Mouse (Mus musculus): ENCODE measurements at regions not wholly inside any gene's neighbourhood (a gene's known extent, or its start where the extent isn't known, plus 50 kb on each side); places are given as distances from the start of the nearest gene placed in this dataset.

DNA sequence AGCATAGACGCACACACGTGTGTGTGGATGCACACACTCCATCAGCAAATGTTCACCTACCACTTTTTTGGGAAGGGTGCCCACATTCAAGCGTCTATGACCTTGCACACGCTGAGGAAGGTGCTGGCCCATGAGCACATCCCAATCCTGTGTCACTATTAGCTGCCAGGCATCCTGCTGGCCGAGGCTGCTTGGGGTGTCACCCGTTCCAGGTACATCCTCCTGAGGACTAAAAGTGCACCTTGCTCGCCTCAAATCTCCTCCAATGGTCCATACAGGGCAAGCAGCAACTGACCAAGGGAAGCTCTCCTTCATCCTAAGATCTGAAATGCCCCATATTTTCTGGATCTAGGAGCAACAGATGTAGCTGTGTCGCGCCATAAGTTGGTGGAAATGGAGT lies 156.3 kb upstream of the Spred2 start:
- DNase-seq, result no peak

DNA sequence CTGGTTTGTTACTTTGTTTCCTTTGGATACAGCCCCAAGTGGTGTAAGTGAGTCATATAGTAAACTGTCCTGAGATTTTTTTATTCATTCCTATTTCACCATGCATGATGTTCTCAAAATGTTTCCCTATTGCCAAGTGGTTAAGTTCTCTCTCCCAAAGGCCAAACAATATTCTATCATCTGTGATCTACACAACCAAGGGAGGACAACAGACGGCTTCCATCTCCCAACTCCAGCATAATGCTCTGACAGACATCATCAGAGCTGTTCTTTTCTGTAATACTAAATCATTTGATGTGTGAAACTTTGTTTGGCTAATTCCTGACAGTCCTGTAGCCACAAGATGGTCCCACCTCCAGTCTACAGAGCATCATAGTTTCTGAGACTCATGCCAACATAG lies 155.2 kb upstream of the Spred2 start:
- no peak for DNase-seq

DNA sequence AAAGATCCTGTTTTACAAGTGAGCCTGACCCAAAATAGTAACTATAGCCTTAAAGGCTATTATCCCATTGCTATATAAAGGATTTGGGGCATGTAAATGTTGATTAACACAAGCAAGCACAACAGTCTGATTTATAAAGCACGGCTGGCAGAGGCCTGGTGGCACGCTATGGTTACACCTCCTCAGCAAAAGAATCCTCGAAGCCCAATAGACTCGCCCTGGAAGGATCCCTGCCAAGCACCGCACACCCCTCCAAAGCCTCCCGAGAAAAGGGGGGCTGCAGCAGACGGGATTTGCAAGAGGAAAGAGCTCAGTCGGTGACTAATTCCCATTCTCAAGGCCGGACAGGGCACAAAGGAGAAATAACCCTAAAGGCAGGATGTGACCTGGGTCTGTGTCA lies 150.2 kb upstream of the Spred2 start:
- peak; percentile 34 for DNase-seq

DNA sequence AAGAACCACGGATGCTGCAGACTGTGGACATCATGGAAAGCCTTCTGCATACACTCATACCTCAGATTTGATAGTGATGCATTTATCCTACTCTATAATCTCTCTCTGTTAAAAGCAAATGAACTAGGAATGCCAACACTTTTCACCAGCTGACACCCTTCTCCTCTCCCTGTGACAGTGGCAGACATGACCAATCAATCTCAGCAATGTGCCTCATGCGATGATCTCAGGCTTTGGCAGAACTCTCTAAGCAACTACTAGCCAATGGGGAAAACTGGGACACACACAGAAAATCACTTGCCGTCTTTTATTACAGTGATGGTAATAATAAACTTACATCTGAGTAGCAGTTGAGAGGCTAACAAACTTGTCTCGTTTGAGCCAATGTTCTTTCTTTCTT lies 148.4 kb upstream of the Spred2 start:
- DNase-seq, result no peak

DNA sequence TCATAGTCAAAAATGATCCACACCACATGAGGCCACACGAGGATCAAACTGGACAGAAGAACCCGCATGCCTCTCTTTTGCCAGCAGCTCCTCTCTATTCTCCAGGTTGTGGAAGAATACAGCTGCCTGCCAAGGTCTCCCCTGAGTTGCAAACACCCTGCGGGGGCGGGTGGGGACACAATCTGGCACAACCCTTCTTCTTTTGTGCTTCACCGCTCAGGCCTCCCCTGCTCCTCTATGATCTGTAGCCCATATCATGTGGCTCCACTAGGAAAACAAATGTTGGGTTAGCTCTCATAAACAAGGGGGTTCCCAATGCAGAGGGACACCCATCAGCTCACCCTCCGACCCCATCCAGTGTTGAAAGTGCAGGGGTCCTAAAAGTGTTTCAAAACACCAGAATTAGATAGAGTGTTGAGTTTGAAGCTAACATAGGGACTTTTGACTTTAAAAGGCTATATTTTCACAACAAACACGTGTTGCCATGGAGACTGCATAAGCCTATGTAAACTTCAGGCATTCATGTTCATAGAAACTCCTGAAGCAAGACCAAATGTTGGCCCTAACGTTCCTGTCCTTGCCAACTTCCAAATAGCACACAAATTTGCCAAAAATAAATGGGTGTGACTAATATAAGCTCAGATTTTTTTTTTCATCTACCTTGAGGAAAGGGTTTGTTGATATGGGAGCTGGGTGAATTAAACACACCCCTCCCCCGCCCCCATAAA lies 147.5 kb upstream of the Spred2 start:
- no peak for DNase-seq

DNA sequence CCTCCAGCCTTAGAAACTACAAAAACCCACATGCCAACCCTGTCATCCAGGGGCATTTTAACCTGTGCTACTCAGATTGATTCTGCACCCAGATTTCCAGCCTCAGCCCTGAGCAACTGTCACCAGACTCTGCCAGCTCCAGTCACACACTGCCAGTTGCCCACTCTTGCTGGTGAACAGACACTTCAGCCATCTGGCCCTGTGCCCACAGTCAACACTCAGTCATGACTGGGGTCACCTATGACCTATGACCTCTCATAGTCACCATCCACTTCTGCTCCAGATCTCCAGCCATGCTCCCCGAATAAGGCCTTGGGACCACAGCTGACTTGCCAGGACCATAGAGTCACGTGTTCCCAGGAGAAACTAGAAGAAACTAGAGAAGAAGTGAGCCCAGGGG lies 146.0 kb upstream of the Spred2 start:
- no peak for DNase-seq

DNA sequence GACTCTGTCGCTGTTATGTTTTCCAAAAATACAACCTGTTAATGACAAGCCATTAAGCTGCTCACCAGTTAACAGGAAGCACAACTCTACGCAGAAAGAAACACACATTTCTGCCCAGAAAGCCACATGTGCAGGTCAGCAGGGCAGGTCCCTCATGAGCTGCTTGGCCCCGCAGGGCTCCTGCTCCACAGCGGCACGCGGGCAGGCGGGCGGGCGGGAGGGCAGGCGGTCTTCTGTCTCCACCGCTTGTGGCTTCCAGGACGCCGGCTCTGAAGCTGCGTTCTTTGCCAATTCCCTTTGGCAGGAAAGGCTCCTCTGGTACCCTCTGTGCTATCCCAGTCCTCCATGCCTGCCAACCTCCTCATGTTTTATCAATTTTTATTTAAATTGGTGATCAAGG lies 139.1 kb upstream of the Spred2 start:
- DNase-seq, result no peak

DNA sequence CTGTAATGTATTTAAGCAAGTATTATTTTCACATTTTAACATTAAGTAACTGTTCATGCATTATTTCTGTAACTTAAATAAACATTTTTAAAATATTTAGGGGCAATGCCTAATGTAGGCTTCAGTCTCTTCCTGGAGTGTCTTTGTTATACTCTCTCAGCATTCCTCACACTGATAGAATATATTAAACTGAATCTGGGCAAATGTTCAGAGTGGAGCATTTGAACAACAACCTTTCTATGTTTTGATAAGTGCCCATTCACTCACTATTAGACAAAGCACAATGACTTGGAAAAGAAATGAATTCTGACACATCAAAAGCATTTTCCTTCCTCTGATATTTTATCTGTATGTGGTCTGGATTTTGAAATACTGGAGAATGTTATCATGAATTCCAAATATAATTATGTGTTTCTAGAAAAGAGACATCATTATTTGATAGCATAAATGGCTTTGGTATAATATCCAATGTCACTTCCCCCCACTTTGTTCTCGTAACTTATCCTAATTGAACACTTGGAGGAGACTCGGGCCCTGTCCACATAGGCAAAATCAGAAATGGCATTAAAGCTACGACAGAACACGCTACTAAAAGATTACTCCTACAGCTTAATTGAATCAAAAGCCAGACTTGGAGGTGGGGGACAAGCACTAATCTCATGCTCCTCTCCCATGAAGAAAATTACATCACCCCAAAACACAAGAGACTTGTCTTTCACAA lies 127.1 kb upstream of the Spred2 start:
- no peak for DNase-seq

DNA sequence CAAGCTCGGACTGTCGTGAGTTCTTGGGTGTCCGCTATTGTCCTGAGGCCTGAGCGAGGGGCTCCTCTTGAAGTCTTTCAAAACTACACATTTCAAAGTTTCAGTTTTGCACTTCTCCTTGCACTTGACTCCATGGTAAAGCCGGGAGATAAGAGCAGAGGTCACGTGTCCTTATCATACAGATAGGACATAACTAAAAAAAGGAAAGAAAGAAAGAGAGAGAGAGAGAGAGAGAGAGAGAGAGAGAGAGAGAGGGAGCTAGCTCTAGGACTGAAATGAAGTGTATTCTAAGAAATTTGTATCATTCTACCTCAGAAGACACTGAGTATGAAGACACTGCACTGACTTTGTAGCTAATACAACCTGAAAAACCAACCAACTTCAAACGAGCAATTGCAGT lies 114.8 kb upstream of the Spred2 start:
- DNase-seq, result no peak

DNA sequence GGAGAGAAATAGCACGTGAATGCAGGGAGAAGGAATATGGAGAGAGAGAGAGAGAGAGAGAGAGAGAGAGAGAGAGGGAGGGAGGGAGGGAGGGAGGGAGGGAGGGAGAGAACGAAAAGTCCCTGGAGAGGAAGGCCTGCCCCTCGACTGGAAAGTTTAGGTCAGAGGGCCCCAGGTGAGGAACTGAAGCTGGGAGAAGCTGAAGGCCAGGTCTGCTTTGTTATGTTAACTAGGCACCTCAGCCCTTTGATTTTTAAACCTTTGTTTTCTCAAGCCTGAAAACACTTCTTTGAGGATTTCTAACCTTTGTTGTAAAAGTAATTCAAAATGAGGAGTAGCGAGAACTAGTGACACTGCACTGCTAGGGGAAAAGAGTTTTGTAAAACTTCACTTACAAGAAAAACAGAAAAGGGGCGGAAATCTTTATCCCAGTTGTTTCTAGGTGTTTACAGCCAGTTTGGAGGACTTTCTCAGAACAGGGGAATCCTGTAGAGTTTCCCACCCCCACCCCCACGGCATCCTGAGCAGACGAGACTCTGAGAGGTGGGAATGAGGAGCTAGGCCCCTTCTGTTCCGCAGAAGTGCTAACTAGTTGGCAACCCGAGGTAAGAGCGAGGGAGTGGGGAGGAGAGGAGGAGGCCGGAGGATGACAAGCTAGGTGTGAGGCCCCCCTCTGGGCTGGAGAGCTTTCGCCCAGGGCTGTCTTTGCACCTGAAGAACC lies 112.7 kb upstream of the Spred2 start:
- no peak for DNase-seq

DNA sequence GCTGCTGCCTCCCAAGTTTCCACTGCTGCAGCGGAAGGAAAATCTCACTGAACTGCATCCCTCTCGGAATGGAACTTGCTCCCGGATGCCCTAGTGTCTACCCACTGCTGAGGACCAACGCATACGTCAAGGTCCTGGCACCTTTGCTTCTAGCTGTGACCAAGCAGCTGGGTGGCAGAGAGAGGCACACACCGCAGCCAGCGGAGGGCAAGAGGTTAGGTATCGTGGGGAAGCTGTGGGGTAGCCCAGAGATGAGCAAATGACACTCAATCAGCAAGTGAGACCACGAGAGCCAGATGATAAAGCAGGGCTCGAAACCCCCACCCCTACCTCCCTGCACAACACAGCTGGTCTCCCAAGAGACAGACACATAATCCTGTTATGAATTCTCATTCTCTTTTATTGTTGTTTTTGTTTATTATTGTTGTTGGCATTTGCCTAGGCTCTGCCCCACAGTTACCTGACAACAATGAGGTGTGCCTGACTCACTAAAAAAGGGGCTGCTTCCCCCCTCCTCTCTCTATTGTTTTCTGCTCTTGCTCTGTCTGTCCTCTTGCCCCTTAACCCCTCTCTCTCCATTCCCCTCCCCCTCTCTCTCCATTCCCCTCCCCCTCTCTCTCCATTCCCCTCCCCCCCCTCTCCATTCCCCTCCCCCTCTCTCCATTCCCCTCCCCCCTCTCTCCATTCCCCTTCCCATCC lies 112.0 kb upstream of the Spred2 start:
- DNase-seq, result no peak

DNA sequence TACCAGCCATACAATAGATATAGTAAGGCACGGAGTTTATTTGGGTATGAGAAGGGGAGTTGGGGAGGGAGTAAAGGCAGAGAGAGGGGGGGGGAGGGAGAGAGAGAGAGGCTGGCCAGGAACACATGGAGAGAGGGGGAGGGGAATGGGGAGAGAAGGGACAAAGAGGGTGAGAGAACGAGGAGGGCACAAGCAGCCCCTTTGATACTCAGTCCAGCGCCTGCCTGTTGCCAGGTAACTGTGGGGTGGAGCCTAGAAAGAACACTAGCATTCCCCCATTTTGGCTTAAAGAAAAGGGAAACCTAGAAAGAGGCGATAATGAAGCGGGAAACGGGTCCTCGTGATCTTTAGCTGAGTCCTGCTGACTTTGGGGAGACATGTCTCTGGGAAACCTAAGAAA lies 110.6 kb upstream of the Spred2 start:
- DNase-seq, result no peak

DNA sequence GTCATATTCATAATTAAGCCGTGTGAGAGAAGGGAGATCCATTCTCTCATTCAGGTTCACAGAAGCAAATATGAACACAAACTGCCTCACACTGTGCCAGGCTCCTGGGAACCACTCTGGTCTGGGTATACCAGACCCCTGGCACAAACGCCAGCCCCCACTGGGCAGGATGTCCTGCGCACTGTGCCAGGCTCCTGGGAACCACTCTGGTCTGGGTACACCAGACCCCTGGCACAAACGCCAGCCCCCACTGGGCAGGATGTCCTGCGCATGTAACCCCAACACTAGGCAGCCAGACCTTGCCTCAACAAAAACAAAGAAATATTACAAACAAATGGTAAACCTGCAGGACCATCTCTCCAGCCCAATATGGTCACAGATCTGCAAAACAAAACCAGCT lies 101.2 kb upstream of the Spred2 start:
- no peak for DNase-seq

DNA sequence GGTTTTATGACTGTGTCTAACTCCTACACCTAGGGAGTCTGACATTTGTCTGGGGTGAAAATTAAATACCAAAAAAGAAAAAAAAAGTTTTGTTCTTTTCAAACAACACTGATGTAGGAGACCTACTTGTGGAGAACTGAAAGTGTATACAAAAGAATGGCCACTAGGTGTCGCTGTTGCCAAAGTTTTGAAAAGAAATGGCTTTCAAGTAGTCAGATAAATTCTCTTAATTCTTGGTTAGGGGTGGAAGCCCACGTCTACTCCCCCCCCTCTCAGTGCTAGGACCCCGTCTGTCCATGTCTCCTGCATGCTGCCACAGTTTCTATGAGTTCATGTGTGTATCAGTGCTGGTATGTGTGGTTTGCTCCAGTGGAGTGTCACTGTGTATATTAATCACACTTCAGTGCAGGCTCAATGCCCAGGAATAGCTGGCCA lies 100.7 kb upstream of the Spred2 start:
- peak; percentile 86 for DNase-seq

DNA sequence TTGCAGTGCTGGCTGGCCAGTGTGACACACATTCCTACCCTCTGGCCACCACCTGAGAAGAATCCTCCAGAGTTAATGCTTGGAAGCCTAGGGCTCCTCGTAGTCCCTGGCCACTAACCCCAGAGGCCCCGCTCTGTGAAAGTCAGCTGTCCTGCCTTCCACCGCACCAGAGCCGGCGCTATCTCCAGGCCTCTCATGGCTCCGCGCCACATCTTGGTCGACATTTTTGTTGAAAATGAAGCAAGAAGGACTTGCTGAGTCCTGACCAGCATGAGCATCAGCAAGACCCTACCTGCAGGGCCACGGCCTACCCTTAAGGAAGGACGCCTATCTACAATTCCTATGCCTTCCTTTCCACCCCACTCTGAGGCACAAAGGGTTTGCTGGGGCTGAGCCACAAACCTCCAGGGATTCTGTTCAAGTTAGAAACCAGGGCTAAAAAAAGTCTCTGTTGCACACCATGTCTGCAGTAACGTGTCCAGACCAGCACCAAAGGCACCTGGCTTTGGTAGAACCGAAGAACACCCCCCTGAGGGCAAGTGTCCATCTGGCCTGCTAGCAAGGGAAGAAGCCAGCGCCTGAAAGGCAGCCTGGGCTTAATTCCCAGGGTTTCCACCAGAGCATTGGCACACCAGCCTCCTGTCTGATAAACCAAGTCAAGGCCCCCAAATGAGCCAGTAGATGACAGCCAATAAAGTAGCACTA lies 97.5 kb upstream of the Spred2 start:
- no peak for DNase-seq

DNA sequence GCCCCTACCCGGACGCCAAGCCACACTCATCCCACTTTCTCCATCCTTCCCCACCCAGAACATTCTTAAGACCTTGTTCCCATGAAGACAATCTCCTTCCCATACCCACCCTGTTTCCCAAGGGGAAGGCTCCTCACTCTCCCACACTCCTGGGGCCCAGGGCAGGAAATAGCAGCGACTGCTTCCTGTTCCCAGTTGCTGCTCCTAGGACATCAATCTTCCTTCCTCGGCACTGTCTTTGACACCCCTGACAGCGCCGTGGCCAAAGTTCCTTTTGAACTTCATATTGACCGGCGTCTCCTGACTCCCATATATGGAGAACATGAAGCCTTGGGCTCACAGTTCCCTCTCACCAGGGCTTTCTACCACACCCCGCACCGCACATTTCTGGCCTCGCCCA lies 96.2 kb upstream of the Spred2 start:
- DNase-seq, result no peak

DNA sequence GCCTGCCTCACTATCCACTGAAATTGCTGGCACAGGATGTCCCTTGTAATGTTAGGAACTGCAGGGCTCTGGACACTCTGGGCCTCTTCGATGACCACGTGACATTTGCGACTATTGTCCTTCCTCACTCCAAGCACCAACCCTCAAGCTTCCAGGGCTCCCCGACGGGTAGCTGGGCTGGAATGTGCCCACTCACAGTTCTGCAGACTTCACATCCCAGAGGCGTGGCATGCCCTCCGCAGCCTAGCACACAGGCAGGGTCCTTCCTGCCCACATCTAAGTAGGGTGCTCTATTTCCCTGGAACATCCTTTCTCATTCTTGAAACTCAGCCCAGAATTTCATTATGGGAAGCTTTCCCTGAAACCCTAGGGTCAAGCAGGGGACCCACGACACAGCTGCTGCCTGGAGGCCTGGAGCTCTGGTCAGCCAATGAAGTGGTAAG lies 95.2 kb upstream of the Spred2 start:
- DNase-seq, result no peak

DNA sequence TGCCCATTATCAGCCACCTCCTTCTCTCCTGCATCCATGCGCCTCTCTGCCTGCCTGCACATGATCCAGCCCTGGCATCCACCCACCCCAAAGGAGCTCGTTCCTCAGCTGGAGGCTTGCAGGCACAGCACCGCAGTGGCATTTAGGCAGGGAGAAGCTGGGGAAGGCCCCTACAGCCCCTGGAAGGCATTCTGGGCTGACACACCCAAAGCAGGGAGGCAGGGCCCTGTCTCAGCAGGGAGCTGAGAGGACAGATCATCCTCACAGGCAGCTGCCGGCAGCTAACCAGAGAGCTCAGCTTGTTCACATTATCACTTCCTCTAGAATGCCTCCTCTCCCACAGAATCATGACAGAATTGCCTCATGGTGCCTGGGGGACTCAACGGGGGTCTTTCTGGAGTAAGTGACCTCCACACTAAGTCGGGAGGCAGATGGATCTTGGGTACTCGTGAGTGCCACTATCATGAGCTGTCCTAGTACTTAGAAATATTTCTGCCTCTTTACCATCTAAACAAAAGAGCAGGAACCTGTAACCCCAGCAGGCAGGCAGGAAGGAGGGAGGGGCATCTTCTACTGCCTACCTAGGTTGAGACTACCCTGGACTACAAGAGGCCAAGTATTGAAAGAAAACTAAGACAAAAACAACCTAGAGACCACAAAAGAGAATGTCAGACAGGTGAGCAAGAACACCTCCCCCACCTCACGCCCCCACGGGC lies 94.5 kb upstream of the Spred2 start:
- DNase-seq, result no peak

DNA sequence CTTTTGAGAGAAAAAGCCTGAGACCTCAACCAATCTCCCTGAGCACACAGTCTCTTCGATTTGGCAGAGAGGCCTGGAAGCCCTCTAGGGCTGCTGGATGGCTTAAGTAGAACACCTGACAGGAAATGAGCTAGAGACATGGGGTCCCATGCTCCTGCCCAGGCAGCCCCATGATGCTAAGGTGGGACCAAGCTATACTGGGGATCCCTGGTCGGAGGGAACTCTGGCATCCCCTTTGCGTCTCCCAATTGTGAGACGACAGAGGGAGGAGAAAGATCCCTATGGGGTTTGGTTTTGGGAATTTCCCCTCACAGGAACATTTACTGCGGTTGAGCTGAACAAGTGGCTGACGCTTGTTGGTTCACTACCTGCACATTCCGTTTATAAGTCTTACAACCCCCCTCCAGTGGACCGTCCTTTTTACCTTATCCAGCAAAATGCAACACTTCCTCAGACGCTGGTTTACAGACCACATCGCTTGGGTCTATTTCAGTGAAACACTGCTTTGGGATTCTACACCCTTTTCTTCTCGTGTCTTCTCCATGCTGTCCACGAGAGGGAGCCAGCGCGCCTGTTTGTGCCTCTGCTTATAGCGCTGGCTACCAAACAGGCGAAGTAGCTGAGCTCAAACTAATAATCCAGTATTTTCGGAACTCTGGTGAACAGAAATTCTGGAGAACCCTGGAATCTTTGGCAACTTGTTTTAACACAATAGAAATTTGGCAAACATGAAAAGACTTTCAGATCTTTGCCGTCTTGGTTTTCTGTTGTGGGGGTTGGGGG lies 93.7 kb upstream of the Spred2 start:
- peak; percentile 82 for DNase-seq

DNA sequence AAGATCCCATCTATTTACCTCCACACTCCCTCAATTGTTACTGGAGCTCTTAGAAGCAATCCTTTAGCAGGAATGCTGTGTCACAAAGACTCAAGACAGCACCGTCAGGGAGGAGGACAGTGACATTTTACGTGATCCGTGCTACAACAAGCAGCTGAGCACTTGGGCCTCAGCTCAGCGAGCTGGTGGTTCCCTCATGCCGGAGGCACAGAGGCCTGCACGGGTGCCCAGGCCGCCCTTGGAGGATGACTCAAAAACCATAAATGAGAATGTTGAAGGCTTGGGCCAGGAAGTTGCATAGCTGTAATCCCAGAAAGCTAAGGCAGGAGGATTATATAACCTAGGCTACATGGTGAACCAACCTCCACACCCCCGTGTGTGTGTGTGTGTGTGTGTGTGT lies 89.6 kb upstream of the Spred2 start:
- no peak for DNase-seq

DNA sequence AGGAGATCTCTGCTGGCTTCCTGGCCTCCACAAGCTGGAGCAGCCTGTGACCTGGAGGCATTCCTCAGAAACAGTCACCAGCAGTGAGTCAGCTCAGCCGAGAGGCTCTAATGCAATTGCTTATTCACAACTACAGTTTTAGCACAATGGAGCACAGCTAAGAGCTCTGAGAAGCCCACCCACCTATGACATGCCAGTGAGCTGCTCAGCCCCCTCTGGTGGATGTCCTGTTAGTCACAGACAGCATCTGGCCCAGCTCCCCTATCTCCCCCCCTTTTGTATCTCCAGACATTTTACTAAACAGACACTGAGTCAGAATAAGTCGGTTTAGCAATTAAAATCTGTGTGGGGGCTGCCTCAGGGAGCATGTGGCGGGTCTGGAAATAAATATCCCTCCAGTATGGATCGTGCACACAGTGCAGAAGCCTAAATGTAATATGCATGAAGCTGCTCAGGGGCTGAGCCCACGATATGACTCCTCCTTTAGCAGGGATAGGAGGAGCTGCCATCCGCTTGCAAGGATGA lies 88.9 kb upstream of the Spred2 start:
- DNase-seq, result peak; percentile 72

All from retina, postnatal 1 day (tissue).